Mouse (Mus musculus): ENCODE measurements around the gene S100a1.

The S100a1 gene

DNA sequence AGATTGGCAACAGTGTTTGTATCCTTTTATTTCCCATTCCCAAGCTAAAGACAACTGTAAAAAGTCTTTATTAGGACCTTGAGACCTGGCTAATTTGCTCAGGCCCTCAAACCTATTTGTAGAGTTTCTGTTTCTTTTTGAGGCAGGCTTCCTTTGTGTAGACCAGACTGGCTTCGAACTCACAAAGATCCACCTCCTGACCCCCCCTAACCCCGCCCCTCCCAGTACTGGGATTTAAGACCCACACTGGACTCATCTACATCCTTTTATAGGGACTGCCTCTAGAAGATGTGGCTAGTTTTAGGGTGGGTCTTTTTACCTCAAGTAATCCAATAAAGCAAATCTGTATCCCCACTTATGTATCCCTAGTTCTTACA is 4.5 kb downstream of the S100a1 start:
- DNase-seq (ENCODE audit: low spot score) = no peak

DNA sequence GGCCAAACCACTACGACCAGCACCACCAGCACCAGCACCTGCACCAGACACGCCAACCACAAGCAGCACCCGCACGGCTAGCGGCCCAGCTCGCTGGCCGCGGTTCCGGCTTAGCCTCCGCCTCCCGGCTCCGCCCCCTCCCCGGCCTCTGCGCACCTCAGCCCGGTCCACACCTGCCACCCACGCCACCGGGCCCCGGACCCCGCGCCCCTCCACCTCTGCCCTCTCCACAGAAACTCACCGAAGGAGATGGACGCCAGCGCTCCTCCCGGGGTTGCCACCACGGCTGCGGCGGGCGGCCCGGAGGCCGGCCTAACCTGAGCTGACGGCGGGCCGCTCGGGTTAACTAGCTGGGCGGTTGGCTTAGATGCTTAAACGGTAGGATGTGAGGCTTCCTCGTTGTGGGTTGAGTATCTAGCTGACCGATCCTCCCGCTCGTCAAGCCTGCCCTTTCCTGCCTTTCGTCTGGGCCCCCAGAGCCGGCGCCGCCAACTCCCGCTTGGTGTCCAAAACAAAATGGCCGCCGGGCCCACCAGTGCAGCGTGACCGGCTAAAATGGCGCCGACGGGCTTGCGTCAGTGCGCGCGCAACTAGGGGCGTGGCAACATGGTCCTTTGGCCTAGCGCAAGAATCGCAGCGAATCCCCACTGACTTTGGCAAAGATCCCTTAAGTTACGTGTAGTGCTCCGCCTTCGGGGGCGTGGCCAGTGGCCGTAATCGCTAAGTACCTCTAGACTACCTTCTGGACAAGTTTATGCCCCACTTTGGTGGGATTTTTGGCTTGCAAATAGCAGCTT is 5.0 kb downstream of the S100a1 start, which contains the start of gene Chtop:
Gene Chtop (minus strand): TSS at position 549 of the 797 bp plus-strand sequence.
- DNase-seq (ENCODE audit: low spot score) = peak; percentile 95

DNA sequence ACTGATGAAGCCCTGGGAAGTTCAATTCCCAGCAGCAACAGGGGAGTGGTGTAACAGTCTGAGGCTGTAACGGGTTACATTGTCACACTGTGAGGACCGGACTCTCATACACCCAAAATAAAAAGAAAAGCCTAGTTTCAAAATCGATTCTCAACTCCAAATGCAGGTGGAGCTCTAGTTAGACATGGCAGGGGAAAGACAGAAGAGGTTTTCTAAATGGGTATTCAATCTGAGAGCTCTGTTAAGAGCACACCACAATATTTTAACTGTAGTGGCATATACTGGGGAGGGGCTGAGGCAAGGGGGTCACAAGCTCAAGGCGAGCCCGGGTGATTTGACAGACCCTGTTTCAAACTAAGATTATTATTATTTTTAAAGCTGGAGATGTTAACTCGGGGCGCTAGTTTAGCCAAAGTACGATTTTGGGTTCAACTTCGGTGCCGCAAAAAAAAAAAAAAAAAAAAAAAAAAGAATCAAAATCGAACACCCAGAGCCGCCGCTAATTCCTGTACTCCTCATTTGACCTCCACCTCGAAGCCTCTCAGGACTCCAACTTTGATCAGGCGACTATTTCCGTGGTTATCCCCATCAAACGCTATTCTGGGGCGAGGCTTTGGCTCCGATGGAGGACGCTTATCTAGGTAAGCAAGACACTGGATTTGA is 5.8 kb downstream of the S100a1 start:
- DNase-seq (ENCODE audit: low spot score) = no peak

DNA sequence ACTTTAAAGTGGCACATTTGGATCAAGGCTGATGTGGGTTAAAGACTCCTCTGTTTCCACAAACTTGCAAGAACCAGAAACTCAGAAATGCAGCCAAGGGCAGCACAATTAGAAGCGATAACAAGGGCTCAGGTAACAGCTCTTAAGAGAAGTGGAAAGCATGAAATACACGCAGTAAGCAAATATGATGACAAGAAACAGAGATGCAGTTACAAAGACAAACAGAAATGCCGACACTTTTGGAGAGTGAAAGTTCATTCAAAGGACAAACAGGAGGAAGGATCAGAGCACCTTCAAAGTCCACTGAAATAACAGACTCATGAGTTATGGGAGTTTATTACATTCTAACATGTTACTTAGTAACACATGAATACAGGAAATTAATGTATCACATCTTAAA is 7.8 kb downstream of the S100a1 start:
- no peak for DNase-seq (ENCODE audit: low spot score)

DNA sequence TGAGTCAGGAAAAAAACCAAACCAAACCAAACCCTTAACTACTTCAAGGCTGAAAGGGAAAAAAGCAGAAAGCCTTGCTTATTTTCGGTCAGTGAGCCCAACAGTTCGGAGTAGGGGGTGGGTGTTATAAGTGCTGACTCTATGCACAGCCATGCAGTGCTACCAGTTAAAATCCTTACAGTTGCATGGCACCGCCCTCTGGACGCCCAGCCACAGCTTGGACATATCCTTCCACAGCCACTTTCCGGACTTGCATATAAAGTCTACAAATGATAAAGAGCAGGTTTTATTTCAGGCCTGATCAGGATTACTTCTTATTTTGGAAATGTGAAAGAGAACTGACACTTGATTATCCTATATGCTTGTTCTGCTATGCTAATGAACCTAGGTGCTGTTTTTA is 9.0 kb downstream of the S100a1 start:
- DNase-seq (ENCODE audit: low spot score) = no peak

DNA sequence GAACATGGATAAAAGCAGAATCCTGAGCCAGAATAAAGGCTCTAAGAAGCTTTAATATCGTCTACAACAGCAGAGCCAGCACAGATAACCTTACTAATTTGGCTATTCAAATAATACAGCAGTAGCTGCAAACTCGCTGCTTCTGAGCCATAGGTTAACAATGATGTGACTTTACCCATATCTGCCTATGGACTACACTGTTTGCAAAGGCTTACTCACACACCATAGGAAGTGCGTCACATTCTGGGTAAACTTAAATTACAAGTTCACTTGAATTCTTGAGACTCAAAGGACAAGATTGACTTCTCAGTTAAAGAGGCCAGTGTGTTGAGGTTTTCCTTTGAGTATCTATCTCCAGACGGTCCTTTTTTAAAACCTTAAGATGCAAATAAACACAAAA is 10.7 kb downstream of the S100a1 start:
- DNase-seq (ENCODE audit: low spot score) = no peak

DNA sequence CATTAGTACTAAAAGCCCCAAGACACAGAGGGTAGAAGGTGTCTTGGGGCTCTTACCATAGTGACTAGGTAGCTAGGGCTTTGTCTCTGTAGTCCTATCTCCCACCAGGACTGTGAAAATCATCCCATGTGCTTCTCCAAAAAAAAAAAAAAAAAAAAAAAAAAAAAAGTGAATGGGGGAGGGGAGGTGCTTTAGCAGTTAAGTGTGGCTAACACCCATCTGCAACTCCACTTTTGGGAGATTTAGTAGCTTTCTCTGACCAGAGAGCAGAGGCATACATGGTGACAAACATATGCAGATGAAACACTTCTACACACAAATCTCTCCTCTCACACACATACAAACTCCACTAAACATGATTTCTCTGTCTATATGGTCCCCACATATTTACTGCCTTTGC is 16.6 kb downstream of the S100a1 start:
- no peak for DNase-seq (ENCODE audit: low spot score)

DNA sequence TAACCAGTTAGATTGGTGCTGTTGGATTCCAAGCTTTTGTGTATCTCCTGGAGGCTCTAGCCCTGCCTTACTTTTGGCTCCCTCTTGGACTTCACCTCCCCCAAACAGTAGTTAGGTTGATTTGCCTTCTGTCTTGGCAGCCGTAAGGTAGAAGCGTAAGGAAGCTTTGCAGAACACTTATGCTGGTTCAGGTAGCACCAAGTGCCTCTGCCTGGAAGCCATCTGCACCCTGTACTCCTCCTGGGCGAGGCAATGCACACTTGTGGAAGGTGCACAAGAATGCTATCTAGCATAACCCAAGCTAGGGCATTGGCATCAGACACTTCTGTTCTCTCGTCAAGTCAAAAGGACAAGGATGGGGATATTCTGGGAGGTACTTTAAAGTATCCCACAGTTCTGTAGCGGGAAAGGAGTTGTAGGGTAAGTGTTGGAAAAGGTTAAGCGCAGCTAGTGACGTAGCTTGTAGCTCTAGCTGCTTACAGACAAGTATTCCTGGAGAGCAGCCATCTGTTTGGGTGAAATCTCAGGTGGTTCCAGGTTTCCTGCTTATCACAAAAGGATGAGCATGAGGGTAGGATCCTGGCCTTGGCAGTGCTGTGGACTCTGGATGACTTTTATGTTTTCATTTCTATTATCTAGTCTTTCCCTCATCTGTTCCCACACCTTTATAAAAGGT is 18.2 kb downstream of the S100a1 start:
- no peak for DNase-seq (ENCODE audit: low spot score)

DNA sequence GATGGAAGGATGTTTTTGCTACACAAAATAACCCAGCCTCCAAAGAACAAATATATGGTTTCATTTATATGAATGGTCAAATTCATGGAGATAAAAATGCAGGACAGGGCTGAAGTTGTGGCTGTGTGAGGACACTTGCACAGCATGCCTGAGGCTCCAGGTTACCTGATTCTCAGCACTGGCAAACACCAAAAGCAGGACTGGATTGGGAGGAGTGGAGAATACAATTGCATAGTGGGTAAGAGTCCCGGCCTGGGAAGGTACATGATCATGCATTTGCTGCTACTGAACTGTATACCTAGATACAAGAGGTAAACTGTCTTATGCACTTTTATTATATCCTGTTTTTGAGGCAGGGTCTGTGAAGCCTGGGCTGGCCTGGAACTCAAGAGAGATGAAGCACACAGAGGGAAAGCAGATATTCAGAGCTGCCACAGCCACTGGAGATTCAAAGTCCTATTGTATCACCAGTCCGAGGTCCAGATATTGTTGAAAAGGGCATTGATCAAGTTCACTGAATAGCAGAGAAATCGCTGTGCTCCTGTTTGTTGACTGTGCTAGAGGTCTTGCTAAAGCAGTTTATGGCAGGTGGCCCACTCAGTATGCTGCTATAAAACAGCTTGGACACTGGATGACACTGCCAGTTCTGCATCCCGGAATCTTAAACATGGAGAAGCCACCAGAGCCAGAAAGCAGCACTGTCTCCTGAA is 20.2 kb downstream of the S100a1 start:
- DNase-seq (ENCODE audit: low spot score) = no peak

DNA sequence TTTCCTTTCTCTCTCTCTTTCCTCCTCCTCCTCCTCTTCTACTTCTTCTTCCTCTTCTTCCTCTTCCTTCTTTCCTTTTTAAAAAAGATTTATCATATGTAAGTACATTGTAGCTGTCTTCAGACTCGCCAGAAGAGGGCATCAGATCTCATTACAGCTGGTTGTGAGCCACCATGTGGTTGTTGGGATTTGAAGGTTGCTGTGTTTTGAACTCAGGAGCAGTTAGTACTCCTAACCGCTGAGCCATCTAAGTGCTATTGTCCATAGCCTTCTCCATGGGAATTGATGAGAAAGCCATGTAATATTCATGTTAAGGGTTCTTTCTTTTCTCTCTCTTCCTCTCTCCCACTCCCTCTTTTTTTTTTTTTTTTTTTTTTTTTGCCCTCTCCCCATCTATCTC is 22.8 kb downstream of the S100a1 start:
- no peak for DNase-seq (ENCODE audit: low spot score)

DNA sequence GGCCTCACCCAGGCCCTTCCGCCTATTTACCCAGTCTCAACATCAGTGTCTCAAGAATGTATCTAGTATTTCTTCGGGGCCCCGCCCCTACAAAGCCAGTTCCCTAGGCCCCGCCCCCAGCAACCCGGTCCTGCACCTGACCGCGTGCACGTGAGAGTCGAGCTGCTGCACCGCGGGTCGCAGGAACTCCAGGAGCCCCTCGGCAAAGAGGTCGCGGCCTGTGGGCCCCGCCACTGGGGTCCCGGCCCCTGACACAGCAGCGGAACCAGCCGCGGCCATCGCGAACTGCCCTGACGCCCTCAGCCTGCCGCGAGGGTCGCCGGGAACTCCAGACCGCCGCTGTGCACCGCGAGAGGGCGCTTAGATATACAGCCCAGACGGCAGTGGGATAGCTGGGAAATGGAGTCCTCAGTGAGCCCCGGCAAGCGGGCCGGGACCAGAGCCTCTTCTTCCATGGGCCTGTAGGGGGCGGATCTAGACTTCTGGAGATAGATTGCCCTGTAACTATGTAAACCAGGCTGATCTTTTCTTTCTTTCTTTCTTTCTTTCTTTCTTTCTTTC is 23.4 kb downstream of the S100a1 start, which contains the start of gene Snapin:
Gene Snapin (minus strand): TSS at position 338 of the 561 bp plus-strand sequence.
- DNase-seq (ENCODE audit: low spot score) = peak; percentile 90

DNA sequence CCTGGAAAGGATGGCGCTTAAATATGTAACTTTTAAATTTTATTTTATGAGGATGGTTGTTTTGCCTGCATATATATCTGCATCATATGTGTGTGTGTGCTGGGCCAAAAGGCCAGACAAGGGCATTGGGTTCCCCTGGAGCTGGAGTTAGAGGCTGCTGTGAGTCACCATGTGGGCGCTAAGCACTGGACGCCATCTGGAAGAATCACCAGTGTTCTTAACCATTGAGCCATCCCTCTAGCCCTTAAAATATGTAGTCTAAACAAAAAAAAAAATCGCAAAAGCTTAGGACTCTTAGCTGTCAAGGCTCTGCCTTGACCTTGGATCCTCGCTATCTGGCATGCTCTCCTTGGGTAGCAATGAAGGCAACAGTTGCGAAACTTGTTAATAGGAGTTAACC is 25.6 kb downstream of the S100a1 start:
- no peak for DNase-seq (ENCODE audit: low spot score)

DNA sequence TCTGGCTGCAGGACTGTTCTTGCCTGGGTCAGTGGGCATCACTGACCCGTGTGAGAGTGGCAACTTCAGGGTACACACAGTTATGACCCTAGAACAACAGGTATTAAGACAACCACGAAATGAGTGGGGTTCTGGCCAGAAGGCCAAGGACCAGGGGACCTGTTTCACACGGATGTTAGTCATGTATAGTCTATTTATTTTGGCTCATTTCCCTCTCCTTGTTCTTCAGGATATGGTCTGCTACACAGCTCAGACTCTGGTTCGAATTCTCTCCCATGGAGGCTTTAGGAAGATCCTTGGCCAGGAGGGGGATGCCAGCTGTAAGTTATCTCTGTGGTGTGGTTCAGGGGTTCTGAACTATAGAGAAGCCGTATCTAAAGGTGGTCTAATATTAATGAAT is 27.2 kb downstream of the S100a1 start:
- DNase-seq (ENCODE audit: low spot score) = no peak

DNA sequence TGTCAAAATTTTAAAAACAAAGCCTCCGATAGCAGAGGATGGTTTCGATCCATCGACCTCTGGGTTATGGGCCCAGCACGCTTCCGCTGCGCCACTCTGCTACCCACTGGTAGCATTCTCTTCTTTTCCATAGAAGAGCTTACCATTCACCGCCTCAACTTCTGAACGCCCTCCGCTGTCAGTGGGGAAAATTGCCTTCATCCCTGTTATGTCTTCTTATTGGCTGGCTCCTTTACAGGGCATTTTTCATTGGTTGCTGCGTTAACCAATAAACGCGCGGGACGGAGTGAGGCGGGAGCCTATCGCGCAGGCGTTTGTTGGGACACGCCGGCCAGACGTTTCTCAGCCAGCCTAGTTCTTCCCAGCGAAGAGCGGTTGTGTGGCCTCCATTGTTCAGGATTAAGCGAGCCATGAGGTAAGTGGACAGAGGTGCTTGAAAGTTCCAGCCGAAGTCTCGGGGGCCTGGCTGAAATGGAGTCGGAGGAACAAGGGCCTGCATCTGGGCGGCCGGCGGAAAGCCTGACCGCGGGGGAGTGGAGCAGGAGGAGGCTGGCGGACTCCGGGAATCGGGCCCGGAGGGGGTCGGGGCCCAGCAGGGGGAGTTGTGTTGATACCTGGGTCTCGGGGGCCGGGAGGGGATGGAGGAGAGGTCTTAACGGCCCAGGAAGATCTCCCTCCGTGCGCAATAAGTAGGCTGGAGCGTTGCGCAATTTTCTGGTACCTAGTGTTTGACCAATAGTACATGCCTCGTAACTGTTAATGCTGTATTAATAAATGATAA is 38.2 kb downstream of the S100a1 start, which contains the start of gene Ilf2:
Gene Ilf2 (plus strand): TSS at position 296 of the 781 bp plus-strand sequence.
- peak; percentile 92 for DNase-seq (ENCODE audit: low spot score)

DNA sequence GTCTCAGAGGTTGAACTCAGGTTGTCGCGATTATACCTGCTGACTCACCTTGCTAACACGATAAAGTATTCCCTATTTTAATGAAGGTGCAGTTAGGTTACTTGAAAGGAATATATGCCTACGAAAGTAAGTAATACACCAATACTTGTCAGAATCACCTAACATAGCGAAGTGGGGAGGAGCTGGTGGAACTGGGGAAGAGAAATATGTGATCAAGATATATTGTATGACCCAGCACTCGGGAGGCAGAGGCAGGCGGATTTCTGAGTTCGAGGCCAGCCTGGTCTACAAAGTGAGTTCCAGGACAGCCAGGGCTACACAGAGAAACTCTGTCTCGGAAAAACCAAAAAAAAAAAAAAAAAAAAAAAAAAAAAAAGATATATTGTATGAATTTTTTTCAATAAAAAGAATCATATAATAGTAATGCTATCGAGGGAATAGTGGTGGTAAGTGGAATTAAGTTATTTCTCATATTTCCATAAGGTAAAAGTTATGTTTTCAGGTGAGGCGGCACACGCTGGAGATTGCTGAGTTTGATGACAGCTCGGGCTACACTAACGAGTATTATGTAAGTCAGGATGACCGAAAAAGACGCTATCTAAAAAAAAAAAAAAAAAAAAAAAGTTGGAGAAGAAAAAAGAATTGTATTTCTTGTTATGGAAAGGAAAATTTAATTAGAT is 38.9 kb downstream of the S100a1 start:
- no peak for DNase-seq (ENCODE audit: low spot score)

DNA sequence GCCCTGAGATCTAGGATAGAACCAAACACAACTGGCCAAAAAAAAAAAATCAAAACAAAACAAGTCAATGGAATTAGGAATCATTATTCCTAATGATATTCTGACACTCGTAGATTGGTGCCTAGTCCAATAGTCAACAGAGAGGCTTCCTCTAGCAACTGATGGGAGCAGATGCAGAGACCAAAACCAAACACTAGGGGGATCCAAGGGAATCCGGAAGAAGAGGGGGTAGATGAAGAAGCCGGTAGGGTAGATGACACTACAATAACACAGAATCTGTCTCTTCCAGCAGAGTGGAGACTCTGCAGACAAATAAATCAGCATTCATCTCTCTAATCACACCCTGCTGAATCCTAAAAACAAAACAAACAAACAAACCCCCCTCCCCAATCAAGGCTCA is 42.0 kb downstream of the S100a1 start:
- DNase-seq (ENCODE audit: low spot score) = no peak

DNA sequence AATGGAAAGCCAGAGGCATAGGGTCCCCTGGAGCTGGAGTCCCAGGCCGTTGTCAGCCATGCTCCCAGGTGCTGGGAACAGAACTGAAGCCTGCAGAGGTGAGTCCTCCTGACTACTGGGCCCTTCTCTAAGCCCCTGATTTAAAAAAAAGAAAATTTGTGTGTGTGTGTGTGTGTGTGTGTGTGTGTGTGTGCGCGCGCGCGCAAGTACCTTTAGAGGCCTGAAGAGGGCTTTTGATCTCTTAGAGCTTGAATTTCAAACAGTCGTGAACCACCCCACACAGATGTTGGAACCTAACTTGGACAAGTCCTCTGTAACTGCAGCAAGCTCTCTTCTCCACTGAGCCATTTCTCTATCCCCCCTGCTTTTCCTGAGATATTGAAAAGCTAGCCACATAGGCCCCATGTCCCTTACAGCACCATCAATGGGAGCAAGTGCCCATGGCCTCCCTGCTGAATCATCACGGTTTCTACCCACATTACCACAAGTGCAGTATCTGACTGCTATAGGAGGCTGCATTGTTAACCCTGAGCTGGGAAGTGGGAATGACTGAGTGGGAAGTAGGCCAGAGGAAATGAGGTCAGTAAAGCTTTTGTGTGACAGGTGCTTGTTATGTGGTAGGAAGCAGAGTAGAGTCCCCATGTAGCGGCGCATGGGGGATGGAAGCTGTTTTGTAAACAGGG is 46.4 kb downstream of the S100a1 start:
- no peak for DNase-seq (ENCODE audit: low spot score)

DNA sequence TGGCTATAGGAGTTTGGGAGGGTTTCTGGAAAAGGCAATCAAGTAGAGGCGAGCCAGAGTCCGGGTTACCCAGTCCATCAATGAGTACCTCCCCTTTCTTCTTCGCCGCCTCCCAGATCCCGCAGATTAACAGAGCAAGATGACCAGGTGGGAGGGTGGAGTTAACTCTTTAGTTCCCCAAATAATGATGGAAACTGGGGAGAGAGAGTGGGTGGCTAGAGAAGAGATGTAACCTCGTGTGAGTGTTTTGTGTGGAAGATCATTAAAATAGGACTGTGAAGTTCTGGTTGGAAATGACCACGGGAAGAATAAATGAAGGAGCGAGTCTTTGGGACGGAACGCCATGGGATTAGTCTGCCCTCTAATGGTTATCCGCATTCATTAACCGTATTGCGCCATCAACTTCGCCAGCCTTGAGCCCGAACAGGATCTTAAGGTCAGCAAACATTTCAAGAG is 47.9 kb downstream of the S100a1 start:
- no peak for DNase-seq (ENCODE audit: low spot score)

DNA sequence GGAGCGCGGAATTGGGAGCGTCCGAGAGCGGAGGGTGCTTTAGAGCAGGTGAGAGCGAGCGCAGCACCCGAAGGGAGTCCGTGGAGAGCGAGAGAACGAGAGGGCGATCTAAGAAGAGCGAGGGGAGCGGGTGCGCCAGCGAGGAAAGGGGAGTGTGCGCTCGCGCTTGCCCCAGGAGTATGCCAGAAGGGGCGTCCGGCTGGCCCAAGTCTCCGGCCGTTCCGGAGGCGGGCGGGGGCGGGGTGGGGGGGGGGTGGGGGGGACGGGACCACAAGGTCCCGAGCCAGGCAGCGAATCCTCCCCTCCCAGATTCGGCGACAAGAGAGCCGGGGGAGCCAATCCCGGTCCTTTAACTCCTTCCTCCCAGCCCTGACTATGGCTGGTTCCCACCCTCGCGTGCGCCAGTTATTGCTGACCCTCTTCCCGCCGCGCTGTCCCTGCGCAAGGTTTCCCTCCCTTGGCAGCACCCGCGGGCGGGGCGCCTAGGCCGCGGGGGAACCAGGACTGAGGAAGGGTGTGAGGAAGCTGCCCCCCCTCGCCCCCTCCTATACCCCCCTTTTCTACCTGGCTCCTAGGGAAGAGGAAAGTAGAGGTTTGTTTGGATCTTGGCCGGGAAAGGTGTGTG is 48.4 kb downstream of the S100a1 start, which contains the start of gene Npr1:
Gene Npr1 (minus strand): TSS at position 181 of the 625 bp plus-strand sequence.
- DNase-seq (ENCODE audit: low spot score) = no peak

All from layer of hippocampus, adult 9-10 months (tissue).